Mouse (Mus musculus): ENCODE data around the gene Ctf1. TPM values are rescaled to one million over a fixed set of nuclear protein-coding genes. Genes with fewer than 3 reads are reported as not detected.

Ctf1 gene
- total and polyA plus RNA-seq, 3 experiments = 2.8 to 7.2 TPM; not detected in 1

GRCm38 (mm10) chr7:127708207-127709078, 4.1 kb upstream of the Ctf1 start, which contains the start of gene Bcl7c:
Gene Bcl7c, minus strand, starts transcription at chr7:127708933.
- H3K27me3 ChIP-seq (ENCODE audit: control insufficient read depth in 1 of 2, insufficient read depth in 2 of 2, low read length in 2 of 2) = no peaks in the 10 kb centered on the region
- H3K9ac ChIP-seq (ENCODE audit: control insufficient read depth, low read depth, low read length, poor library complexity, severe bottlenecking) = peak within 1 kb of the TSS; percentile 84
- peaks cover 0 to 10% of the 10 kb centered on the region in 2 experiments; a peak in 2 of 4 replicates for H3K36me3 ChIP-seq (ENCODE audit: control insufficient read depth in 1 of 2, insufficient read depth in 2 of 2, low read length in 2 of 2)
- peaks cover 4 to 14% of the 10 kb centered on the region in 2 experiments for H3K4me1 ChIP-seq (ENCODE audit: control insufficient read depth in 1 of 2, insufficient read depth in 2 of 2, low read length in 2 of 2)
- H3K4me3 ChIP-seq (ENCODE audit: control insufficient read depth in 1 of 2, insufficient read depth in 1 of 2, low read depth in 2 of 2, low read length in 2 of 2) = peak within 1 kb of the TSS; percentile 75 to 76
- no peaks in the 10 kb centered on the region for H3K9me3 ChIP-seq (replicated peaks; ENCODE audit: insufficient read depth, low read length)
- H3K27ac ChIP-seq (ENCODE audit: control insufficient read depth, low read depth, low read length) = peak within 1 kb of the TSS; percentile 83
- TF ChIP-seq MAZ (IDR thresholded peaks at IDR 0.05; ENCODE audit: low read depth, low read length) (peak; percentile 89; the same call in 1 of the 2 replicates), RCOR1 (IDR thresholded peaks at IDR 0.05; ENCODE audit: low read depth, low read length) (0 out of 2 replicates have a peak, but pooled peaks have one; percentile 1), USF1 (IDR thresholded peaks at IDR 0.05; ENCODE audit: low read depth, low read length) (peak; percentile 93), CTCF (IDR thresholded peaks at IDR 0.05 in 2 of 3, conservative IDR thresholded peaks at IDR 0.05 in 1 of 3; ENCODE audit: control insufficient read depth in 1 of 3, insufficient read depth in 1 of 3, low read depth in 2 of 3, low read length in 3 of 3, poor library complexity in 1 of 3, severe bottlenecking in 1 of 3) (peak; percentile 12 to 82 (median 67); a peak in 4 of 6 replicates), KAT2A (conservative IDR thresholded peaks at IDR 0.05; ENCODE audit: low read depth, low read length) (no peak), SMC3 (IDR thresholded peaks at IDR 0.05; ENCODE audit: low read depth, low read length) (peak; percentile 41), GATA1 (IDR thresholded peaks at IDR 0.05; ENCODE audit: low read depth, low read length) (no peak), HCFC1 (IDR thresholded peaks at IDR 0.05; ENCODE audit: low read depth, low read length) (peak; percentile 68), NRF1 (IDR thresholded peaks at IDR 0.05; ENCODE audit: insufficient read depth, low read depth, low read length, poor library complexity, severe bottlenecking) (peak; percentile 60), BHLHE40 (IDR thresholded peaks at IDR 0.05; ENCODE audit: borderline replicate concordance, low read depth, low read length) (no peak), EP300 (IDR thresholded peaks at IDR 0.05; ENCODE audit: low read depth in 1 of 2, low read length in 2 of 2) (peak in 1 of 2 experiments; percentile 22; a peak in 1 of 4 replicates), NELFE (IDR thresholded peaks at IDR 0.05; ENCODE audit: low read depth, low read length) (peak; percentile 61), TAL1 (IDR thresholded peaks at IDR 0.05; ENCODE audit: low read length) (no peak), GABPA (IDR thresholded peaks at IDR 0.05; ENCODE audit: low read depth, low read length) (no peak), MYC (IDR thresholded peaks at IDR 0.05; ENCODE audit: low read depth, low read length) (peak; percentile 89; the same call in 1 of the 2 replicates), MXI1 (IDR thresholded peaks at IDR 0.05; ENCODE audit: low read depth, low read length) (peak; percentile 91), MYB (IDR thresholded peaks at IDR 0.05; ENCODE audit: low read depth, low read length) (no peak), SIN3A (IDR thresholded peaks at IDR 0.05; ENCODE audit: low read length) (peak; percentile 80; the same call in 1 of the 2 replicates), POLR2A (IDR thresholded peaks at IDR 0.05; ENCODE audit: control insufficient read depth in 1 of 2, insufficient read depth in 1 of 2, low read depth in 1 of 2, low read length in 2 of 2, poor library complexity in 1 of 2) (peak; percentile 70 to 76; a peak in 3 of 4 replicates), USF2 (IDR thresholded peaks at IDR 0.05; ENCODE audit: borderline replicate concordance in 1 of 2, insufficient read depth in 1 of 2, low read depth in 1 of 2, low read length in 2 of 2) (peak in 1 of 2 experiments; percentile 22; a peak in 1 of 4 replicates), E2F4 (IDR thresholded peaks at IDR 0.05; ENCODE audit: borderline replicate concordance, low read depth, low read length) (0 out of 2 replicates have a peak, but pooled peaks have one; percentile 5), TBP (IDR thresholded peaks at IDR 0.05; ENCODE audit: low read depth, low read length) (peak; percentile 33; the same call in 1 of the 2 replicates), TCF12 (IDR thresholded peaks at IDR 0.05; ENCODE audit: low read depth, low read length) (no peak; the same call in 1 of the 2 replicates), ELF1 (IDR thresholded peaks at IDR 0.05; ENCODE audit: low read depth, low read length) (peak; percentile 62), MAX (IDR thresholded peaks at IDR 0.05; ENCODE audit: low read length) (peak; percentile 92)
- peak; percentile 93 for DNase-seq (ENCODE audit: low read depth, low spot score)
- peaks cover 5% of the 10 kb centered on the region for H3K79me2 ChIP-seq (ENCODE audit: control insufficient read depth, insufficient read depth, low read length, poor library complexity)

Measured in MEL (cell line).